Mouse (Mus musculus): ENCODE data around the gene Ranbp2.

DNA sequence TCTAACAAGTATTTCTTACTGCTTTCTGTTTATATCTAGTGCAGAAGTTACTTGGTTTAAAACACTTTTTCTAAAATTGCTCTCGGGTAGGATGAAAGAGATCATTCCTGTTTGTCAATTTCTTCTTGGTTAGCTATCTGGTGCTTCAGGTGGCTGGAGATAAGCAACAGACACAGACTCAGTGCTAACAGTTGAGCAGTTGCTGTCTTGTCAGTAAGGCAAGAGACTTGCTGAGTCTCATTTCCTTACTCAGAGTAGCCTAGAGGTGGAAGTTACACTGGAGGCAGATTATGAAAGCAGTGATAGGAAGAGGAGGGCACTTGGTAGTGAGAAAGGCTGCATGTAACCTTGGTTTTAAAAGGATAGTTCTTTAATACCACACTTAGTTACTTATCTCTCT, 5.5 kb downstream of the Ranbp2 start:
- no peak for TF ChIP-seq CTCF (IDR thresholded peaks at IDR 0.05; ENCODE audit: control insufficient read depth, insufficient read depth, insufficient replicate concordance, low read depth, low read length)
- no peak for TF ChIP-seq POLR2A (IDR thresholded peaks at IDR 0.05; ENCODE audit: control insufficient read depth, low read depth, low read length)
